Mouse (Mus musculus): ENCODE data around the gene Ucp2. TPM values are rescaled to one million over a fixed set of nuclear protein-coding genes. Genes with fewer than 3 reads are reported as not detected.

Gene Ucp2
- polyA plus RNA-seq, 2 experiments = 329 to 556 TPM

- ATAC-seq (ENCODE audit: insufficient read depth) = no peak; the same call in 1 of the 2 replicates
- Histone ChIP-seq H3K27ac (no peak within 1 kb of the TSS), H3K4me3 (ENCODE audit: insufficient read depth in 1 of 2, low read depth in 2 of 2, low read length in 2 of 2) (no peak within 1 kb of the TSS), H3K4me1 (replicated peaks; ENCODE audit: control insufficient read depth in 2 of 2, insufficient read depth in 2 of 2, low read length in 1 of 2) (no peaks in the 10 kb centered on the region), H3K36me3 (replicated peaks; ENCODE audit: control insufficient read depth, insufficient read depth, low read depth) (no peaks in the 10 kb centered on the region), H3K9me3 (ENCODE audit: control insufficient read depth, low read length) (no peaks in the 10 kb centered on the region), H3K4me2 (ENCODE audit: low read depth) (no peak within 1 kb of the TSS), H3K9ac (replicated peaks) (no peak within 1 kb of the TSS), H3K27me3 (ENCODE audit: control insufficient read depth, insufficient read depth, low read length) (no peaks in the 10 kb centered on the region; the same call in 1 of the 2 replicates)
- WGBS (ENCODE audit: insufficient replicate concordance) = 50% methylated on average over 11 of the region's 11 CpGs
- DNase-seq (ENCODE audit: low read depth in 3 of 3, low spot score in 3 of 3) = no peak
- TF ChIP-seq CTCF (IDR thresholded peaks at IDR 0.05; ENCODE audit: low read depth) = no peak
- TF ChIP-seq EP300 (IDR thresholded peaks at IDR 0.05; ENCODE audit: low read depth) = no peak
Observed at GRCm38 (mm10) chr7:100514573-100514972, 21.4 kb downstream of the Ucp2 start, which contains the start of gene Dnajb13. Dnajb13 (minus strand) TSS chr7:100514960.

GRCm38 (mm10) chr7:100520204-100520603 is 27.1 kb downstream of the Ucp2 start:
- ATAC-seq (ENCODE audit: insufficient read depth) = no peak; the same call in 1 of the 2 replicates
- TF ChIP-seq EP300 (IDR thresholded peaks at IDR 0.05; ENCODE audit: low read depth) (no peak), CTCF (IDR thresholded peaks at IDR 0.05; ENCODE audit: low read depth) (no peak)

GRCm38 (mm10) chr7:100520663-100521285 is 27.6 kb downstream of the Ucp2 start:
- ATAC-seq (ENCODE audit: insufficient read depth) (peak; percentile 47; the same call in 1 of the 2 replicates), DNase-seq (ENCODE audit: low read depth in 3 of 3, low spot score in 3 of 3) (peak in 2 of 3 experiments; percentile 57 to 62)
- Histone ChIP-seq H3K27ac (no peak overlapping the region), H3K27me3 (ENCODE audit: control insufficient read depth, insufficient read depth, low read length) (no peaks in the 10 kb centered on the region; the same call in 1 of the 2 replicates), H3K4me3 (ENCODE audit: insufficient read depth in 1 of 2, low read depth in 2 of 2, low read length in 2 of 2) (no peak overlapping the region), H3K4me1 (replicated peaks; ENCODE audit: control insufficient read depth in 2 of 2, insufficient read depth in 2 of 2, low read length in 1 of 2) (no peaks in the 10 kb centered on the region), H3K9ac (replicated peaks) (no peak overlapping the region), H3K9me3 (ENCODE audit: control insufficient read depth, low read length) (no peaks in the 10 kb centered on the region), H3K4me2 (ENCODE audit: low read depth) (no peak overlapping the region), H3K36me3 (replicated peaks; ENCODE audit: control insufficient read depth, insufficient read depth, low read depth) (no peaks in the 10 kb centered on the region)
- 18% methylated on average over 10 of the region's 10 CpGs for WGBS (ENCODE audit: insufficient replicate concordance)
- TF ChIP-seq CTCF (IDR thresholded peaks at IDR 0.05; ENCODE audit: low read depth) = peak; percentile 97
- TF ChIP-seq EP300 (IDR thresholded peaks at IDR 0.05; ENCODE audit: low read depth) = no peak

More at GRCm38 (mm10) chr7:100520204-100520603, 27.1 kb downstream of the Ucp2 start:
- no peaks in the 10 kb centered on the region for H3K9me3 ChIP-seq (ENCODE audit: control insufficient read depth, low read length)
- H3K4me1 ChIP-seq (replicated peaks; ENCODE audit: control insufficient read depth in 2 of 2, insufficient read depth in 2 of 2, low read length in 1 of 2) = no peaks in the 10 kb centered on the region
- H3K36me3 ChIP-seq (replicated peaks; ENCODE audit: control insufficient read depth, insufficient read depth, low read depth) = no peaks in the 10 kb centered on the region
- no peaks in the 10 kb centered on the region; the same call in 1 of the 2 replicates for H3K27me3 ChIP-seq (ENCODE audit: control insufficient read depth, insufficient read depth, low read length)
- no peak for DNase-seq (ENCODE audit: low read depth in 3 of 3, low spot score in 3 of 3)
- no peak overlapping the region for H3K9ac ChIP-seq (replicated peaks)
- no peak overlapping the region for H3K4me3 ChIP-seq (ENCODE audit: insufficient read depth in 1 of 2, low read depth in 2 of 2, low read length in 2 of 2)
- H3K27ac ChIP-seq = no peak overlapping the region
- H3K4me2 ChIP-seq (ENCODE audit: low read depth) = no peak overlapping the region
- 39% methylated on average over 7 of the region's 7 CpGs for whole genome bisulfite sequencing (ENCODE audit: insufficient replicate concordance)

- Histone ChIP-seq H3K4me2 (ENCODE audit: low read depth) (no peak overlapping the region), H3K36me3 (replicated peaks; ENCODE audit: control insufficient read depth, insufficient read depth, low read depth) (no peaks in the 10 kb centered on the region), H3K27me3 (ENCODE audit: control insufficient read depth, insufficient read depth, low read length) (no peaks in the 10 kb centered on the region; the same call in 1 of the 2 replicates), H3K9me3 (ENCODE audit: control insufficient read depth, low read length) (no peaks in the 10 kb centered on the region), H3K27ac (no peak overlapping the region), H3K4me1 (replicated peaks; ENCODE audit: control insufficient read depth in 2 of 2, insufficient read depth in 2 of 2, low read length in 1 of 2) (no peaks in the 10 kb centered on the region), H3K9ac (replicated peaks) (no peak overlapping the region), H3K4me3 (ENCODE audit: insufficient read depth in 1 of 2, low read depth in 2 of 2, low read length in 2 of 2) (no peak overlapping the region)
- DNase-seq (ENCODE audit: low read depth in 3 of 3, low spot score in 3 of 3) (no peak), ATAC-seq (ENCODE audit: insufficient read depth) (no peak)
- WGBS (ENCODE audit: insufficient replicate concordance) = 63% methylated on average over 3 of the region's 3 CpGs
- no peak for TF ChIP-seq CTCF (IDR thresholded peaks at IDR 0.05; ENCODE audit: low read depth)
- TF ChIP-seq EP300 (IDR thresholded peaks at IDR 0.05; ENCODE audit: low read depth) = no peak
Observed at GRCm38 (mm10) chr7:100522222-100522621, 29.1 kb downstream of the Ucp2 start.

GRCm38 (mm10) chr7:100524669-100525068 is 31.5 kb downstream of the Ucp2 start:
- no peaks in the 10 kb centered on the region for H3K4me1 ChIP-seq (replicated peaks; ENCODE audit: control insufficient read depth in 2 of 2, insufficient read depth in 2 of 2, low read length in 1 of 2)
- ATAC-seq (ENCODE audit: insufficient read depth) = no peak
- no peaks in the 10 kb centered on the region for H3K27me3 ChIP-seq (ENCODE audit: control insufficient read depth, insufficient read depth, low read length)
- no peak overlapping the region for H3K4me2 ChIP-seq (ENCODE audit: low read depth)
- H3K9ac ChIP-seq (replicated peaks) = no peak overlapping the region
- TF ChIP-seq EP300 (IDR thresholded peaks at IDR 0.05; ENCODE audit: low read depth) = no peak
- no peak for TF ChIP-seq CTCF (IDR thresholded peaks at IDR 0.05; ENCODE audit: low read depth)
- H3K36me3 ChIP-seq (replicated peaks; ENCODE audit: control insufficient read depth, insufficient read depth, low read depth) = no peaks in the 10 kb centered on the region
- WGBS (ENCODE audit: insufficient replicate concordance) = 26% methylated on average over 8 of the region's 8 CpGs
- no peak overlapping the region for H3K4me3 ChIP-seq (ENCODE audit: insufficient read depth in 1 of 2, low read depth in 2 of 2, low read length in 2 of 2)
- H3K27ac ChIP-seq = no peak overlapping the region
- DNase-seq (ENCODE audit: low read depth in 3 of 3, low spot score in 3 of 3) = no peak
- H3K9me3 ChIP-seq (ENCODE audit: control insufficient read depth, low read length) = no peaks in the 10 kb centered on the region

Data from liver, embryonic 14.5 days (tissue).